Mouse (Mus musculus) cerebellum, adult 9-10 months (tissue): Measurements from ENCODE around the gene Kcnh2.
A peak's percentile ranks its signal among the peaks of the same experiment; 100 is the strongest.

Experiments
- DNase-seq: peaks from one replicate; pipeline ENCODE4 v3.0.0; 2022

Kcnh2 gene

GRCm38 (mm10) chr5:24343977-24344436, 7.4 kb downstream of the Kcnh2 start:
- no peak for DNase-seq

GRCm38 (mm10) chr5:24343379-24343778, 8.0 kb downstream of the Kcnh2 start:
- DNase-seq: no peak

GRCm38 (mm10) chr5:24342966-24343365, 8.4 kb downstream of the Kcnh2 start:
- DNase-seq: no peak

- DNase-seq: no peak
These were observed 9.0 kb downstream of the Kcnh2 start for GRCm38 (mm10) chr5:24342205-24342963.

- no peak for DNase-seq
These were observed 13.6 kb downstream of the Kcnh2 start for GRCm38 (mm10) chr5:24337821-24338220.

- DNase-seq: no peak
These were observed 14.0 kb downstream of the Kcnh2 start for GRCm38 (mm10) chr5:24337366-24337765.

- no peak for DNase-seq
These were observed 15.4 kb downstream of the Kcnh2 start for GRCm38 (mm10) chr5:24335888-24336511.

- DNase-seq: no peak
These were observed 16.7 kb downstream of the Kcnh2 start for GRCm38 (mm10) chr5:24334749-24335148.

GRCm38 (mm10) chr5:24332401-24332800, 19.0 kb downstream of the Kcnh2 start:
- DNase-seq: no peak

- DNase-seq: no peak
These were observed 21.5 kb downstream of the Kcnh2 start for GRCm38 (mm10) chr5:24329965-24330298.

- peak; percentile 75 for DNase-seq
These were observed 22.0 kb downstream of the Kcnh2 start for GRCm38 (mm10) chr5:24329212-24329964.

GRCm38 (mm10) chr5:24328813-24329211, 22.6 kb downstream of the Kcnh2 start:
- DNase-seq: no peak

- DNase-seq: no peak
These were observed 24.5 kb downstream of the Kcnh2 start for GRCm38 (mm10) chr5:24326842-24327417.

GRCm38 (mm10) chr5:24326166-24326841, 25.1 kb downstream of the Kcnh2 start:
- DNase-seq: no peak

- DNase-seq: no peak
These were observed 26.2 kb downstream of the Kcnh2 start for GRCm38 (mm10) chr5:24325251-24325650.

GRCm38 (mm10) chr5:24321711-24322682, 29.4 kb downstream of the Kcnh2 start:
- DNase-seq: no peak

GRCm38 (mm10) chr5:24320894-24321293, 30.5 kb downstream of the Kcnh2 start:
- no peak for DNase-seq

GRCm38 (mm10) chr5:24320467-24320813, 31.0 kb downstream of the Kcnh2 start:
- DNase-seq: no peak

GRCm38 (mm10) chr5:24319776-24320466, 31.5 kb downstream of the Kcnh2 start:
- DNase-seq: no peak

GRCm38 (mm10) chr5:24309223-24309622, 42.2 kb downstream of the Kcnh2 start:
- no peak for DNase-seq

GRCm38 (mm10) chr5:24308621-24309020, 42.8 kb downstream of the Kcnh2 start:
- no peak for DNase-seq
